Mouse (Mus musculus): ENCODE measurements around the gene Cnrip1. TPM values are rescaled to one million over a fixed set of nuclear protein-coding genes. Genes with fewer than 3 reads are reported as not detected.

Gene Cnrip1
- polyA plus RNA-seq, 1 experiment, result 4.4 TPM

DNA sequence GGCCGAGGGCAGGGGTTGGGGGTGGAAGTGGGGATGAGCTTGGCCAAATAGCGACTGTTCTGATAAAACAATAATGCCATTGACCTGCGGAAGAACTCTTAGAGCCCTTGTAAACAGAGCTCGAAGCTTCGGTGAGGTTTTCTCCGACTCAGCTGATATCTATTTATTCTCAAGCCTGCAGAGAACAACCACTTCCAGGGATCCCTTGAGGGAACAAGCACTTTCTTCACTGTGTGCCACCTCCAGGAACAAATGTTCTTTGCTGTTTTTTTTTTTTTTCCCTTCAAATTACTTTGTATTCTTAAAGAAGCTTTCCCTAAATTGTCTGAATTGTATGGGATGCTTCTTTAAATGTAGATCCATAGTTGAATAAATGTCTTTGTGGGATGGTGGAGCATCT, 56.0 kb downstream of the Cnrip1 start:
- Histone ChIP-seq H3K4me1 (replicated peaks; ENCODE audit: control insufficient read depth, insufficient read depth, low read length) (no peaks in the 10 kb centered on the region), H3K36me3 (ENCODE audit: control insufficient read depth, insufficient read depth, low read length) (no peaks in the 10 kb centered on the region), H3K4me3 (ENCODE audit: control insufficient read depth, insufficient read depth, low read length) (no peak overlapping the region), H3K27ac (ENCODE audit: control insufficient read depth, insufficient read depth, low read length) (no peak overlapping the region), H3K27me3 (ENCODE audit: control insufficient read depth, insufficient read depth, low read length) (no peaks in the 10 kb centered on the region)
- WGBS, result 92% methylated on average over 6 of the region's 6 CpGs
- DNase-seq, result no peak
- TF ChIP-seq POLR2A (IDR thresholded peaks at IDR 0.05; ENCODE audit: control insufficient read depth, extremely low read depth, insufficient read depth, low read length, poor library complexity) (no peak), CTCF (IDR thresholded peaks at IDR 0.05; ENCODE audit: borderline replicate concordance, control insufficient read depth, extremely low read depth, insufficient read depth, low read length, poor library complexity) (no peak)

DNA sequence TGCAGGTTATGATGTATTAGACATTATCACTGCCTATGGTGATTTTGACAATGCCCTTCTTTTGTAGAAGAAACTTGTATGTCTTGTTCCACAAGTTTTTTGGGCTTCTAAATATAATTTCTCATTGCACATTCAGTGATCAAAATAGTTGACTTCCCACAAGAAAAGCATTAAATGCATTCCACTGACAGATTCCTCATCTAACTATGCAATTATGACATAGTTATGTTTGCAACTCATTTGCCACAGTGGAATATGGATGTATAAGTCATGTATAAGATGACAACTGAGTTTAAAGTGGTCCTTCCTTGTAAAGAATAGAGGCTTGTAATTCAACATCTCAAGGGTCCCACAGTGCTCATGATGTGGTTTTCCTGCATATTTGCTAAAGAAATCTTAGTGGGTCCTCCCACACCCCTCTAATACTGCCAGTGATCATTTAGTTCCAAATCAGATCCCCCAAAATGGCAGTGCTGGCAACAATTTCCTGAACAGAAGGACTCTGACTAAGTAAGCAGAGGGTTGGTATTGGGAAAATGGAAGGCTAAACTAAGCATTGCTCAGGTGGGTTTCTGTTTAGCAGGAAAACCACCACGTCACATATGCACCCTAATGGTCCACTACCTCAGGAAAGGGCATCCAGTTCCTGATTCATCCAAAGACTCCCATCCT, 61.2 kb downstream of the Cnrip1 start:
- Histone ChIP-seq H3K4me3 (ENCODE audit: control insufficient read depth, insufficient read depth, low read length) (no peak overlapping the region), H3K27me3 (ENCODE audit: control insufficient read depth, insufficient read depth, low read length) (no peaks in the 10 kb centered on the region), H3K36me3 (ENCODE audit: control insufficient read depth, insufficient read depth, low read length) (no peaks in the 10 kb centered on the region), H3K4me1 (replicated peaks; ENCODE audit: control insufficient read depth, insufficient read depth, low read length) (no peaks in the 10 kb centered on the region), H3K27ac (ENCODE audit: control insufficient read depth, insufficient read depth, low read length) (no peak overlapping the region)
- no peak for DNase-seq
- no peak for TF ChIP-seq POLR2A (IDR thresholded peaks at IDR 0.05; ENCODE audit: control insufficient read depth, extremely low read depth, insufficient read depth, low read length, poor library complexity)
- TF ChIP-seq CTCF (IDR thresholded peaks at IDR 0.05; ENCODE audit: borderline replicate concordance, control insufficient read depth, extremely low read depth, insufficient read depth, low read length, poor library complexity), result no peak
- 88% methylated on average over 1 of the region's 1 CpGs for WGBS

DNA sequence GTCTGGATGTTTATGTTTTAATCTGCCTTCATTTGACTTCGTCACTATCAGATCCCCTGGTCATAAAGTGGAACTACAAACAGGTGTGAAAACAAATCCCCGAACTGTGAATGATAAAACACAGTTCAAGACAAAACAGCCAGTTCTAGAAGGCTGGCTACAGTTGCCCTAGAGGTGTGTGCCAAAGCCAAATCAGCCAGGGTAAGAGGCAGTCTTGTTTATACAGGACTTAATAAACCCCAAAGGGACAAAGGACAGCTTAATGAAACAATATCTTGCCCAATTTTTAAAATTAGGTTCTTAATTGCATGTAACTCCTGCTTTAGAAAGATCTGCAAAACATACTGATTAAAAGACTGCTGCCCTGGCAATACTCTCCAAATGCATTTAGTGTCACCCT, 75.0 kb downstream of the Cnrip1 start:
- no peak for DNase-seq
- TF ChIP-seq CTCF (IDR thresholded peaks at IDR 0.05; ENCODE audit: borderline replicate concordance, control insufficient read depth, extremely low read depth, insufficient read depth, low read length, poor library complexity), result no peak
- TF ChIP-seq POLR2A (IDR thresholded peaks at IDR 0.05; ENCODE audit: control insufficient read depth, extremely low read depth, insufficient read depth, low read length, poor library complexity), result no peak
- Histone ChIP-seq H3K36me3 (ENCODE audit: control insufficient read depth, insufficient read depth, low read length) (no peaks in the 10 kb centered on the region), H3K4me1 (replicated peaks; ENCODE audit: control insufficient read depth, insufficient read depth, low read length) (no peaks in the 10 kb centered on the region), H3K4me3 (ENCODE audit: control insufficient read depth, insufficient read depth, low read length) (no peak overlapping the region), H3K27ac (ENCODE audit: control insufficient read depth, insufficient read depth, low read length) (no peak overlapping the region), H3K27me3 (ENCODE audit: control insufficient read depth, insufficient read depth, low read length) (no peaks in the 10 kb centered on the region)
- 88% methylated on average over 2 of the region's 2 CpGs for WGBS

Other genes with a start within 250 kb of the Cnrip1 start
- gene Fbxo48, start 100.2 kb upstream of the Cnrip1 start, polyA plus RNA-seq (2012; rRNA removed), result 2.3 and 4.1 TPM in 2 replicates
- gene Plek, start 795 bp downstream of the Cnrip1 start, polyA plus RNA-seq (2012; rRNA removed), result 2.2 and 2.9 TPM in 2 replicates
- gene Ppp3r1, start 107.7 kb downstream of the Cnrip1 start, polyA plus RNA-seq (2012; rRNA removed), result 42.5 and 77.9 TPM in 2 replicates
- 13.9 and 15.5 TPM in 2 replicates for gene Wdr92, start 130.5 kb downstream of the Cnrip1 start, polyA plus RNA-seq (2012; rRNA removed)
- 3.7 and 4.4 TPM in 2 replicates for gene Pno1, start 160.0 kb downstream of the Cnrip1 start, polyA plus RNA-seq (2012; rRNA removed)
- 17.4 and 17.8 TPM in 2 replicates for gene C1d, start 206.0 kb downstream of the Cnrip1 start, polyA plus RNA-seq (2012; rRNA removed)

Data from thymus, adult 2 months (tissue).